Mouse (Mus musculus): ENCODE results near the gene Gm8857. TPM values are rescaled to one million over a fixed set of nuclear protein-coding genes. Genes with fewer than 3 reads are reported as not detected.
"Not testable (repeated sequence)": the region's sequence is repeated elsewhere in the genome, so short reads cannot be mapped to it uniquely, and the experiment has no call there.

The Gm8857 gene
- not detected for total RNA-seq (2022)

DNA sequence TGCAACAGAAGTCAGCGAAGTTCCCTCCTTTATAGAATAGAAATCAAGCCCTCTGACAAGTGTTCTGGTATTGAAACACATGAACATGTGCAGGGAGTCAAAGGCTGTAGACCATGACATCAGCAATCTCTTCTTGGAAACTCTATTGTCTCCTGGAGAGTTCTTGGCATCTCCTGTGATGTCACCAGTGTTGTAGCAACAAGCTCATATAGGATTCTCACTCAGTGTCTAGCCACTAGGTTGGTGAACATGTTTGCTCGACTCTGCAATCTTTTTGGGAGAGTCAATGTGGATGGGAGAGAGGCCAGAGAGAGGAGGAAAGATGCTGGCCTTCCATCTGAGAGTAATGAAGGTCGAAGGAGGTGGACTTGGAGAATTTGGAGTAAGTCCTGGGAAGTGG lies at the start of gene Gm8857, which contains the start of gene Gm8871:
Gm8857 (plus strand) TSS at position 303 of the 400 bp plus-strand sequence.
Gm8871 (plus strand) TSS at position 301 of the 400 bp plus-strand sequence.
- DNase-seq (ENCODE audit: low spot score): not testable (repeated sequence)

DNA sequence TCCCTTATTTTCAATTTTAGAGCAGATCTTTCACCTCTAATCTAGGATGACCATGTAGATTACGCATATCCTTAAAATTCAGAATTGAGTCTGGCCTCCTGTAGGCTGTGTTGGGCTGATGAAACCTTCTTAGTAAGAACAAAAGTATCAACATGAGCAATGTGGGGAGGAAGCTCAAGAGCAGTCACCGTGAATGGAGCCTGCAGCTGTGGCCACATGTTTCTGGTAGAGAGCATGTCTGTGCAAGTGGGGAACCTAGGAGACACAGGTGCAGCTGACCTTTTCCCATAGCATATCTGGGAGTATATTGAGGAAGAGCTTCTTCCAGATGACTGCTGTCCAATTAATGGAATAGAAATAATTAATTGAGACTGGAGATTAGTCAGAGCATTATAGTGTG lies 5.9 kb downstream of the Gm8857 start:
- DNase-seq (ENCODE audit: low spot score): not testable (repeated sequence)

DNA sequence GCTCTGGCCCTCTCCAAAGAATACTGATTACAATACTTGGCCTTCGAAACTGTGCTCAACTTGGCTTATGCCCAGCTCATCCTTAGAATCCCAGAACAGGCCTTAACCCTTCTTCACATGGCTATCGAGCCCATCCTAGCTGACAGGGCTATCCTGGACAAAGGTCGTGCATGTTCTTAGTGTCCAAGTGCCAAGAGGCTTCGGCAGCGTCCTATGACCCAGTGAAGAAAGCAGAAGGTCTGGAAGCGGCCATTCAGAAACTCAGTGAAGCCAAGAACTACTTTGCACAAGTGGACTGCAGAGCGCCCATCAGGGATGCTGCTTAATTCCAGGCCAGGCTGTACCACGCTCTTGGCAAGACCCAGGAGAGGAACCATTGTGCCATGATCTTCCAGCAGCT lies 10.4 kb downstream of the Gm8857 start:
- not testable (repeated sequence) for DNase-seq (ENCODE audit: low spot score)

Other genes starting within 250 kb of the Gm8857 start
- gene Gm8871, start within 50 bp of the Gm8857 start, total RNA-seq (2022): not detected
- gene Gm8879, start 179.8 kb downstream of the Gm8857 start, total RNA-seq (2022): not detected
- not detected for gene Gm5861, start 235.3 kb downstream of the Gm8857 start, total RNA-seq (2022)

Data from heart, adult 8-10 months (tissue).